Mouse (Mus musculus): ENCODE measurements around the gene Myzap.

- TF ChIP-seq CTCF (conservative IDR thresholded peaks at IDR 0.05; ENCODE audit: low read length) = no peak
- TF ChIP-seq NANOG (IDR thresholded peaks at IDR 0.05; ENCODE audit: borderline replicate concordance, low read length) = no peak
Observed at GRCm38 (mm10) chr9:71513566-71513965, 78.6 kb downstream of the Myzap start.

All from E14TG2a.4 (cell line).